Mouse (Mus musculus) embryonic fibroblast, embryonic 13.5 days (primary cell): ENCODE results near the gene Upk2.

ENCODE experiments used
- CTCF ChIP-seq: IDR thresholded peaks from 2 replicates; pipeline ENCODE4 v1.5.1; 2011; ENCODE audit warnings: mild to moderate bottlenecking, control low read depth, low read length, moderate library complexity, borderline replicate concordance; ENCODE audit not compliant: insufficient read depth
- POLR2A ChIP-seq: IDR thresholded peaks from 2 replicates; pipeline ENCODE4 v1.6.1; 2011; ENCODE audit warnings: low read depth, mild to moderate bottlenecking, control low read depth, low read length, moderate library complexity

- TF ChIP-seq POLR2A = no peak
- TF ChIP-seq CTCF = no peak
Measured at GRCm38 (mm10) chr9:44482112-44482511, 27.3 kb upstream of the Upk2 start.
